Mouse (Mus musculus): ENCODE results near the gene Col6a6.

The Col6a6 gene

GRCm38 (mm10) chr9:105737448-105737847 lies 90.5 kb downstream of the Col6a6 start:
- no peak for DNase-seq (ENCODE audit: low read depth, low spot score)

GRCm38 (mm10) chr9:105735195-105735594 lies 92.8 kb downstream of the Col6a6 start:
- DNase-seq (ENCODE audit: low read depth, low spot score): no peak

GRCm38 (mm10) chr9:105734651-105735050 lies 93.3 kb downstream of the Col6a6 start:
- DNase-seq (ENCODE audit: low read depth, low spot score): no peak

- DNase-seq (ENCODE audit: low read depth, low spot score): no peak
Observed at GRCm38 (mm10) chr9:105731976-105732375, 96.0 kb downstream of the Col6a6 start.

GRCm38 (mm10) chr9:105720430-105720829 lies 107.5 kb downstream of the Col6a6 start:
- DNase-seq (ENCODE audit: low read depth, low spot score): no peak

GRCm38 (mm10) chr9:105719851-105720395 lies 108.0 kb downstream of the Col6a6 start:
- DNase-seq (ENCODE audit: low read depth, low spot score): no peak

- DNase-seq (ENCODE audit: low read depth, low spot score): no peak
Observed at GRCm38 (mm10) chr9:105719367-105719766, 108.6 kb downstream of the Col6a6 start.

GRCm38 (mm10) chr9:105712049-105712448 lies 115.9 kb downstream of the Col6a6 start:
- no peak for DNase-seq (ENCODE audit: low read depth, low spot score)

- no peak for DNase-seq (ENCODE audit: low read depth, low spot score)
Observed at GRCm38 (mm10) chr9:105705011-105705410, 122.9 kb downstream of the Col6a6 start.

GRCm38 (mm10) chr9:105704226-105704932 lies 123.6 kb downstream of the Col6a6 start:
- DNase-seq (ENCODE audit: low read depth, low spot score): no peak

- DNase-seq (ENCODE audit: low read depth, low spot score): no peak
Observed at GRCm38 (mm10) chr9:105701966-105702365, 126.0 kb downstream of the Col6a6 start.

- DNase-seq (ENCODE audit: low read depth, low spot score): no peak
Observed at GRCm38 (mm10) chr9:105700702-105701101, 127.3 kb downstream of the Col6a6 start.

- no peak for DNase-seq (ENCODE audit: low read depth, low spot score)
Observed at GRCm38 (mm10) chr9:105697764-105698396, 130.1 kb downstream of the Col6a6 start.

GRCm38 (mm10) chr9:105696818-105697564 lies 131.0 kb downstream of the Col6a6 start:
- no peak for DNase-seq (ENCODE audit: low read depth, low spot score)

- peak; percentile 38 for DNase-seq (ENCODE audit: low read depth, low spot score)
Observed at GRCm38 (mm10) chr9:105693854-105694253, 134.1 kb downstream of the Col6a6 start.

- DNase-seq (ENCODE audit: low read depth, low spot score): no peak
Observed at GRCm38 (mm10) chr9:105693056-105693455, 134.9 kb downstream of the Col6a6 start.

GRCm38 (mm10) chr9:105692472-105692871 lies 135.5 kb downstream of the Col6a6 start:
- DNase-seq (ENCODE audit: low read depth, low spot score): no peak

GRCm38 (mm10) chr9:105689485-105689884 lies 138.5 kb downstream of the Col6a6 start:
- DNase-seq (ENCODE audit: low read depth, low spot score): no peak

GRCm38 (mm10) chr9:105684549-105685165 lies 143.3 kb downstream of the Col6a6 start:
- no peak for DNase-seq (ENCODE audit: low read depth, low spot score)

- no peak for DNase-seq (ENCODE audit: low read depth, low spot score)
Observed at GRCm38 (mm10) chr9:105681386-105681785, 146.6 kb downstream of the Col6a6 start.

- DNase-seq (ENCODE audit: low read depth, low spot score): no peak
Observed at GRCm38 (mm10) chr9:105675941-105676340, 152.0 kb downstream of the Col6a6 start.

- DNase-seq (ENCODE audit: low read depth, low spot score): no peak
Observed at GRCm38 (mm10) chr9:105672032-105672431, 155.9 kb downstream of the Col6a6 start.

All from CD4-positive, CD25-positive, alpha-beta regulatory T cell, adult 2 months (primary cell).